Mouse (Mus musculus): ENCODE data around the gene Cracr2b.

GRCm38 (mm10) chr7:141467230-141468030, 6.5 kb downstream of the Cracr2b start, which contains the start of gene Cd151:
- TF ChIP-seq CTCF (IDR thresholded peaks at IDR 0.05; ENCODE audit: low read depth) (no peak), EP300 (IDR thresholded peaks at IDR 0.05; ENCODE audit: low read depth) (no peak)
